Mouse (Mus musculus) midbrain, embryonic 10.5 days (tissue): ENCODE measurements around the gene Bcar3. TPM values are rescaled to one million over a fixed set of nuclear protein-coding genes. Genes with fewer than 3 reads are reported as not detected.
"Not testable (repeated sequence)": the region's sequence is repeated elsewhere in the genome, so short reads cannot be mapped to it uniquely, and the experiment has no call there.

Source experiments
- DNase-seq: peaks from one replicate; pipeline ENCODE4 v3.0.0-alpha.2; 2017; ENCODE audit warnings: low spot score
- H3K27ac ChIP-seq: fragments of 300-500 bp; sonication (generic); replicated peaks from 2 replicates; pipeline ENCODE4 v1.5.1; 2016; ENCODE audit warnings: mild to moderate bottlenecking
- H3K27me3 ChIP-seq: fragments of 300-500 bp; sonication (generic); 2 replicates; pipeline ENCODE4 v1.6.1; 2016; ENCODE audit warnings: low read depth, mild to moderate bottlenecking; ENCODE audit not compliant: poor library complexity, severe bottlenecking
- H3K36me3 ChIP-seq: fragments of 300-500 bp; sonication (generic); 2 replicates; pipeline ENCODE4 v1.6.1; 2016; ENCODE audit warnings: mild to moderate bottlenecking, moderate library complexity
- H3K4me1 ChIP-seq: fragments of 300-500 bp; sonication (generic); 2 replicates; pipeline ENCODE4 v1.6.1; 2016
- H3K4me3 ChIP-seq: fragments of 300-500 bp; sonication (generic); 2 replicates; pipeline ENCODE4 v1.5.1; 2016; ENCODE audit warnings: mild to moderate bottlenecking, moderate library complexity
- H3K9me3 ChIP-seq: fragments of 300-500 bp; sonication (generic); replicated peaks from 2 replicates; pipeline ENCODE4 v1.6.1; 2016; ENCODE audit warnings: mild to moderate bottlenecking
- WGBS: fragments of 180-500 bp; shearing (Covaris S2); methylation state at CpG from one replicate; pipeline ENCODE4 v1.1.7; 2016; 5-methylcytosine and 5-hydroxymethylcytosine counted together
- polyA plus RNA-seq: library from polyadenylated mRNA; unstranded; fragments of >200 nt; fragmentation: Nextera tagmentation; extraction: Ambion mirVana; gene quantifications from 2 replicates; pipeline ENCODE4 v1.2.1, GENCODE M21; 2016

The Bcar3 gene
- polyA plus RNA-seq, 1 experiment from 2014 or later: 21.8 TPM

DNA sequence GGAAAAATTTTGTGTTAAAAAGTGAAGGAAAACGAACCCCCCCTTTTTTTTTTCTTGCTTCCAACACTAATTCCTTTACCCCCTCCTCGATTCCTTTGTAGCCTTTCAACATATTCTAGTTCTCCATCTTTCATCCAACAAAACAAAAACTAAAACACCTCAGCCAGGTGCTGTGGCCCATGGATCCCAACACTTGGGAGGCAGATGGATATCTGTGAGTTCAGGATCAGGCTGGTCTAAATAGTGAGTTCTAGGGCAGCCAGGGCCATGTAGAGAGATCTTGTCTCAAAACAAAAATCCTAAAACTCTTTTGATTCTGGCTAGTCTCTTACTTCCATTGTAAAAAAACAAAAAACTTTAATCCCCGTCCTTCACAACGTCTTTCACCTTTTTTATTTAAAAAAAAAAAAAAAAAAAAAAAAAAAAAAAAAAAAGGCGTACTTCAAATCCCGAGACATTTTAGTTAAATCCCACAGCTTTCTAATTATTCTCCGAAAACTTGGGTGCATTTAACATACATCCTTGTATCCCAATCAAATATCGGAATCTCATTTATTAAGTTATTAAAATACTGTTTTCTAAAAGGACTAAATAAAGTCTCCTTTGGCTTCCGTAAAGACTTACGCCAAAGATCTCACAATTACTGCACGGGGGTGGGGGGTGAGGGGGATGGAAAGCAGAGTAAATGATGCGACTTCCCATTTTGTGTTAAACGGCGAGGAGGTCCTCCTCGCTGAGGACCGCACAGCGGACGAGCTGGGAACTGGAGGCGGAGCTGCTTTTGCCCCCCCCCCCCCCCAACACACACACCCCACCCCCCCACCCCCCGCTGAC, 20.3 kb upstream of the Bcar3 start:
- H3K36me3 ChIP-seq: peaks cover 35% of the 10 kb centered on the region

DNA sequence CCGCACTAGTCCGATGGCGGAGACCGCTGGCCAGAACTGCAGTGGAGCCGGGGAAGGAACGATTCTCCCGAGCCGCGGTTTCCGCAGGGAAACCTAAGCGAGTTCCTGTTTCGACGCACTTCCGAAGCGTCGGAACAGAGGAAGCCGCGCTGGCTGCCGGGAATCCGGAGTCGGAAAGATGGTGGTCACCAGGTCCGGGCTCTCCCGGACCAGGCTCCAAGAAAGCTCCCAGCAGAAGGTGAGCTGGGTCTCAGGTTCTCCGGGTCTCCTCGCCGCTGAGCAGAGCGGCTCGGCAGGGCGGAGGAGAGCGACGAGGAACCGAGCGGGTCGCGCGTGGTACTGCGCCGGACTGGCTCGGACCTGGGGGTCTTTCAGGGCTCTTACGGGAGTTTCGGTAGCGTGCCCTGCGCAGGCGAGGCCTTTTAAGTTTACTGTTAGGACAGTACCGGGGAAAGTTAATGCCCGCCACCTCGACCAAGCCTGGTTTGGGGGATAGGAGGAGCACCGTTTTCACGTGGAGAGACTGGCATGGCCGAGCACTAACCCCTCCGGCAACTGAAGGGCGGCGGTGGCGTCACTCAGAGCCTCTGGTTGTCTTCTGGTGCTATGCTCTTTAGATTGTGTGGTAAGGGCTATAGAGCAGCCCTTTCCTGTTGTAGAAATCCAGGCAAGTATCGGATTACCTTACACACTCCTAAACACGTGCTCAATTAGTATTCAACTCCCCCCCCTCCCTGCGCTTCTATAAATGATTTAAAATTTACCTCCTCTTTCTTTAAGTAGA, 19.5 kb upstream of the Bcar3 start, which contains the start of gene Dnttip2:
TSS of gene Dnttip2 (plus strand) at position 148 of the 784 bp plus-strand sequence.
- peaks cover 43% of the 10 kb centered on the region for H3K36me3 ChIP-seq
- peak; percentile 94 for DNase-seq
- peaks cover 36% of the 10 kb centered on the region for H3K4me1 ChIP-seq
- H3K9me3 ChIP-seq: no peaks in the 10 kb centered on the region
- no peaks in the 10 kb centered on the region for H3K27me3 ChIP-seq
- under 1% methylated on average over 56 of the region's 57 CpGs for WGBS
- peak within 1 kb of the TSS; percentile 94 for H3K4me3 ChIP-seq
- peak within 1 kb of the TSS; percentile 91 for H3K27ac ChIP-seq

More for the DNA sequence above, 20.3 kb upstream of the Bcar3 start:
- Histone ChIP-seq H3K27ac (peak overlapping the region; percentile 91), H3K9me3 (no peaks in the 10 kb centered on the region), H3K4me3 (peak overlapping the region; percentile 94), H3K27me3 (no peaks in the 10 kb centered on the region), H3K4me1 (peaks cover 36% of the 10 kb centered on the region)
- DNase-seq: no peak
- WGBS: 11% methylated on average over 20 of the region's 20 CpGs

DNA sequence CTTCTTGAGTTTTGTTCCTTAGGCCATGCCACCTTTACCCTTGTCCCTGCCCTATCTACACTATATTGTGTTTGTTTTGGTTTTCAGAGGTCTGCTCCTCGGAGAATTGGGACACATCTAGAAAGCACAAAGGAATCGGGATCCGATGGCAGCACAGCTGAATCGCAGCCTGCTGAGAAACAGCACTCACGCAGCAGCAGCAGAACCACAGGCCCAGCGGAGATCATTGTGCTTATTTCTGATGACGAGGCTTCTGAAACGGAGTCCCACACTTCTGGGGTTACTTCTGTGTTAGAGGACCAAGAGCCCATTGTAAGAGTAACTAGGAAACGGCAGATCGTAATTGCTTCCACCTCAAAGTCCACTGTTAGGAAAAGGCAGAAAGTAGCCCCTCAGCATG, 18.8 kb upstream of the Bcar3 start:
- H3K9me3 ChIP-seq: no peaks in the 10 kb centered on the region
- no peak for DNase-seq
- WGBS: 79% methylated on average over 10 of the region's 10 CpGs
- no peaks in the 10 kb centered on the region for H3K27me3 ChIP-seq
- peaks cover 36% of the 10 kb centered on the region for H3K4me1 ChIP-seq
- peak overlapping the region; percentile 94 for H3K4me3 ChIP-seq
- peaks cover 50% of the 10 kb centered on the region for H3K36me3 ChIP-seq
- no peak overlapping the region for H3K27ac ChIP-seq

DNA sequence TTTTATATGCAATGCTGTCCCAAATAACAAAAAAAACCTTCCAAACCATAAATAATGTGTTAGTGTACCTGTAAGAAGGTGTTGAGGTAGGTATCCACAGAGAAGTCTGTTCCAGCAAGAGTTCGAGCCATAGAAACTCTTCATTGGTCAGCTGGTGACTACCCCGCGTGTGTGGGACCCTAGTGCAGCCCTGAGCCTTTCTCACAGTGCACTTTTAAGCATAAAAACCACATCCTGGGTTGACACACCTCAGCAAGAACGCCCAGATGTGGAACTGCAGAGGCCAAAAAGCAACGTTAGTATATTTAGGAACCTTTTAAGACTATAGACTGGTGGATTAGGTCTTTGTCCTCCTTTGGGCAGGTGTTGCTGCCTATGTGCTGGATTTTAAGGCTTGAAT, 6.7 kb upstream of the Bcar3 start:
- Histone ChIP-seq H3K36me3 (peaks cover 38% of the 10 kb centered on the region), H3K27me3 (no peaks in the 10 kb centered on the region), H3K4me1 (peaks cover 8% of the 10 kb centered on the region), H3K27ac (no peak overlapping the region), H3K4me3 (no peak overlapping the region), H3K9me3 (no peaks in the 10 kb centered on the region)
- no peak for DNase-seq
- WGBS: 79% methylated on average over 5 of the region's 5 CpGs

DNA sequence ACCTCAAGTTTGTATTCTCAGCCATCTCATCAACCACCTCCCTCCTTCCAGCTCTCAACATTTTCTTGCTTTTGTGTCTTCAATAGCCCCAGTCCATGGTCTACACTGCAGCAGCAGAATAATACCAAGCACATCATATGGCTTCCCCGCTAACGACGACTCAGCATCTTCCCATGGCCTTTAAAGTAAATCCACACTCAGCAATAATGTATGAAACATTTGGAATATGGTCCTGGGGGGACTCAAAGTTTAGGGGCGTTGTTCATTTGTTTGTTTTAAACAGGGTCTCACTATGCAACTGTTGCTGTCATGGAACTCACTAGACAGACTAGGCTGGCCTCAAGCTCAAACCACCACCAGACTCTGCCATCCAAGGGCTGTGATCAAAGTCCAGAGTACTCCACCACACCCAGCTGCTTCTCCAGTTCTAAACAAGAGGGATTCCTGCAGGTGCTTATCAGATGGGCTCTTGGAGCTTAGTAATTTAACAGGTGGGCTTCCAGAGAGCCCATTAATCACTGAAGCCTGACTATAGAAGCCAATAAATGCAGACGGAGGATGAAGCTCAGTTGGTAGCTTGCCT, 5.2 kb upstream of the Bcar3 start:
- no peak for DNase-seq
- Histone ChIP-seq H3K4me1 (peaks cover 16% of the 10 kb centered on the region), H3K27ac (no peak overlapping the region), H3K4me3 (no peak overlapping the region), H3K9me3 (no peaks in the 10 kb centered on the region), H3K27me3 (no peaks in the 10 kb centered on the region), H3K36me3 (peaks cover 23% of the 10 kb centered on the region)
- 86% methylated on average over 5 of the region's 5 CpGs for WGBS

DNA sequence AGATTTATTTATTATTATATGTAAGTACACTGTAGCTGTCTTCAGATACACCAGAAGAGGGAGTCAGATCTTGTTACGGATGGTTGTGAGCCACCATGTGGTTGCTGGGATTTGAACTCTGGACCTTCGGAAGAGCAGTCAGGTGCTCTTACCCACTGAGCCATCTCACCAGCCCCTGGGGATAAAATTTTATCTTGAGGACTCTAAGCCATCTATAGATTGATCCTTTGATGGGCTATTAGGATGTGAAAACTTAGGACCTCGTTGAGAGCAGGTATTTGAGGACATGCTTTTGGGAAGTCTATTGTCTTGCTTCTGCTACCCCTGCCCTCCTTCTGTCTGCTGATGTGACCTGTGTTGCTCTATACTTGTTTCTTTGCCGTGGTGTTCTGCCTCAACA, 4.6 kb upstream of the Bcar3 start:
- WGBS: 72% methylated on average over 4 of the region's 4 CpGs
- not testable (repeated sequence) for H3K27me3 ChIP-seq, H3K9me3 ChIP-seq, DNase-seq, H3K4me3 ChIP-seq, H3K27ac ChIP-seq
- peaks cover 20% of the 10 kb centered on the region for H3K4me1 ChIP-seq
- peaks cover 16% of the 10 kb centered on the region for H3K36me3 ChIP-seq

DNA sequence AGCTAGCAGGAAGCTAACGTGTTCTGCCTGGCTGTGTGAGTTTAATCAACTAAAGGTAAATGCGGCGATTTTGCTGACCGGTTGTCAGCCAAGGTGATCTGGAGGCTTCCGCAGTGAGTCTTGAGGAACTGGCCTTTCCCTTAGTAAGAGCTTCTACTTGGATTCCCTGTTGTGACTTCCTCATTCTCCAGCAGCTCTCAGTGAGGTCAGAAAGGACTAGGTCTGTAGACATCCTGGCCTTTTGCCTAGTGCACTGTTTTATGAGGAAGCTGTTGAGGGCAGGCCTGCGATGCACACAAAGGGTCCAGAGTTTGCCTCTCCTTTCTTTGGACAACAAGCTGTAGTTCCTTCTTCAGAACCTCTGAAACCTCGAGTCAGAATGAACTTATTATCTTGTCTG, 3.2 kb upstream of the Bcar3 start:
- H3K4me3 ChIP-seq: no peak overlapping the region
- WGBS: 89% methylated on average over 7 of the region's 7 CpGs
- peaks cover 3% of the 10 kb centered on the region for H3K36me3 ChIP-seq
- no peak overlapping the region for H3K27ac ChIP-seq
- no peak for DNase-seq
- H3K4me1 ChIP-seq: peaks cover 33% of the 10 kb centered on the region
- no peaks in the 10 kb centered on the region for H3K9me3 ChIP-seq
- H3K27me3 ChIP-seq: peaks cover 4% of the 10 kb centered on the region; the same call in 1 of the 2 replicates

DNA sequence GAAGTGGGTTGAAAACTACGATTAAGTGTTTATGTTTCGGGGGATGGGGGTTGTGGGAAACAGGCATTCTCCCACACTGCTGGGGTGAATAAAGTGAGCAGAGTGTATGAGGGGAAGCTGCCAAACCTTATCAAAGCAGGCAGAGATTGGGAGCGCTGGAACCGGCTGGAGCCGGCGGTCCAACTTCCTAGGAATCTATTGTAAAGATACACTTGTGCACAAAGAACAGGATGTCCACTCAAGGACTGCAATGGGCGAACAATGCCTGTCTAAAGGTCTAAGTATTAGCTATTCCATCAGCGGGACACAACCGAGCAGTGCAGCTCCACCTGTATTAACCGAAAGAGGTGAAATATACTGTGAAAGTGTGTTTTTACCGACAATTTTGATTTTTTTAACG, 2.1 kb upstream of the Bcar3 start:
- Histone ChIP-seq H3K9me3 (no peaks in the 10 kb centered on the region), H3K27ac (0 out of 2 replicates have a peak overlapping the region, but pooled peaks have one; percentile 23), H3K27me3 (peaks cover 6% of the 10 kb centered on the region), H3K4me3 (peak overlapping the region; percentile 87; the same call in 1 of the 2 replicates), H3K4me1 (peaks cover 37% of the 10 kb centered on the region), H3K36me3 (no peaks in the 10 kb centered on the region)
- no peak for DNase-seq
- 59% methylated on average over 12 of the region's 12 CpGs for WGBS

DNA sequence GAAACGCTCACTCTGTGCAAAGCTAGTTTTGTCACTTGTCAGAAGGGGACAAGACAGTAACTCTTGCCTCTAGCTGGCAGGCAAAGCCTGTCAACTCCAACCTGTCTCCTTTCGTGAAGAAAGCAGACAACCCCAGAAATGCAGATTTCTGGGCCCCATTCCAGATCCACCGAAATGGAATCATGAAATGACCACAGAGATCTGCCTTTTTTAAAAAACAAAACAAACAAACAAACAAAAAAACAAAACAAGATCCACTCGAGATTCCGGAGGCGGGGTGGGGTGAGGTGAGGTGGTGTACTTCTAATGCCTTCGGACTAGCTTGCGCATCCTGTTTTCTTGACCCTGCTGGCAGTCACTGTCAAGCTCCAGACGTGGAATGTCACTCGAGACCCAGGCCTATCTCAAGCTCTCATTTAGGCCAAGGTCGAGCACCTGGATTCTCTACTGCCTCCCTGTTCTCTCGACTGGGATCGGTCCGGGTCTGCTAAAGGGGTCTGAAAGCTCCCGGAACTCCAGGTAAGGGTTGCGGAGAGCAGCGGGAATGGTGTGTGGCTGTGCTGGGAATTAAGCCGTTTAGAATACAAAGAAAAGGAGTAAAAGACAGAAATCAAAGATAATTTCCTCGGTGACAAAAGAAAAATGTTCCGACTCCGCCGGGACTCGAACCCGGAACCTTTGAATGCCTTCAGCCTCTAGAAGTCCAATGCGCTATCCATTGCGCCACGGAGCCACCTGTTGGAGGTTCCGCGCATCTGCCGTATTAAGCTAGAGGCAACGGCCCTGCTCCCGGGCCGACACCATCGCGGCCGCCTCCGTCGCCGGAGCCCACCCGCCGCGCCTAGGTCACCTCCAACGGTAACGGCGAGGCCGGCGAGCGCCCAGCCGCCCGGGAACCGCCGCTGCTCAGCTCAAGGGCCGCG, 1.4 kb upstream of the Bcar3 start:
- Histone ChIP-seq H3K9me3 (no peaks in the 10 kb centered on the region), H3K36me3 (no peaks in the 10 kb centered on the region), H3K4me3 (peak overlapping the region; percentile 87), H3K27me3 (peaks cover 8% of the 10 kb centered on the region), H3K27ac (peak overlapping the region; percentile 98), H3K4me1 (peaks cover 42% of the 10 kb centered on the region)
- 8% methylated on average over 54 of the region's 54 CpGs for WGBS
- DNase-seq: peak; percentile 94

DNA sequence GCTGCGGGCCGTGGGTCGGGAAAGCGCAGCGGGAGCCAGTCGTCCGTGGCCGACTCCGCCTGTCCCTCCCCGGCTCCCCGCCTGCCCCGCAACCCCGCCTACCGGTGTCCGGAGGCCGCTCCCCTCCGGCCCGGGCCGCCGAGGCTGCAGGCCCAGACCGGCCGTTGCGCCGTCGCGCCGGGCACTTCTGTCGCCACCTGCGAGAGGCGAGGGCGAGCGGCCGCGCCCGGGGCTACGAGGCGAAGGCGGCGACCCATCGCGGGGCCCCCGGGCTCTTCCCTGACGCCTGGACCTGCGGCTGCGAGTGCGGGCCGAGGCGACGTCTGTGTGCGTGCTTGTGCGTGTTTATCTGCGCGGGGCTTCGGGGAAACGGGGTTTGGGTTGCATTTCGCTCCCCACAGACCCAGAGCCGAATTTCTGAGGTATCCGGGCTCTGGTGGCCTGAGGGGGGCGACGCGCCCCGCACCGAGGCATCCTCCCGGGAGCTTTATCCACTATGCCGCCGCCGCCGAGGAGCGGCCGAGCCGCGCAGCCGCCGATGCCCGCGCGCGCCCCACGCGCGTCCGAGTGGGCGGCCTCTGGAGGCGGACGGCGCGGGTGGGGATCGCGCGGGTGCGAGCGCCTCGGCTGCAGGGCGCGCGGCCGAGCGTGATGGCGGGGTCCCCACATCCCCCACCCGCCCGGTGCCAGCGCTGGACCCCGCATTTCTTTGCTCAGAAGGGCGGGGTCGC, 548 bp upstream of the Bcar3 start:
- Histone ChIP-seq H3K27me3 (peaks cover 8% of the 10 kb centered on the region), H3K9me3 (no peaks in the 10 kb centered on the region), H3K4me1 (peaks cover 43% of the 10 kb centered on the region), H3K4me3 (peak overlapping the region; percentile 87), H3K27ac (peak overlapping the region; percentile 98), H3K36me3 (no peaks in the 10 kb centered on the region)
- DNase-seq: no peak
- under 1% methylated on average over 94 of the region's 105 CpGs for WGBS

DNA sequence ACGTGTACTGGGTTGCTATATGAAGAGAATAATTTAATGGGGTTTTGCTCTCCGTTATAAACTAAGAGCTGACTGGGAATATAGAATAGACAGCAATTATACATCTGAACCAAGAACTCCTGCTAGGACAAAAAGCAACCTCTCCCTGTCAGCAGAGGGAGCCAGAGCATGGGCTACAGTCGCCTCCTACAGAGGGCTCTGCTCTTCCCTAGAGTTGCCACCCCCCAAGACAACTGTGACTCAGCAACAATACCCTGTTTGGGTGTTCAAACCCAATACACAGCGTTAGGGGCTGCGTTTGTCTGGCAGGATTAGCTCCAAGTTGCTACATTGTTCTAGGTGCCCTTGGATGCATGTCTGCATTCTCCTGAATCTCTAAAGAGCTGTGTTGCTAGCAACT, 1.6 kb downstream of the Bcar3 start:
- Histone ChIP-seq H3K4me1 (peaks cover 49% of the 10 kb centered on the region), H3K4me3 (no peak overlapping the region), H3K27me3 (peaks cover 12% of the 10 kb centered on the region), H3K36me3 (no peaks in the 10 kb centered on the region), H3K27ac (no peak overlapping the region), H3K9me3 (no peaks in the 10 kb centered on the region)
- DNase-seq: peak; percentile 66
- WGBS: 9% methylated on average over 5 of the region's 5 CpGs
